Mouse (Mus musculus): ENCODE measurements around the gene Igll1. TPM values are rescaled to one million over a fixed set of nuclear protein-coding genes. Genes with fewer than 3 reads are reported as not detected.

Gene Igll1
- 0.50 and 0.53 TPM in 2 replicates for polyA plus RNA-seq (2015; fragmentation: Nextera tagmentation; extraction: Ambion mirVana)

DNA sequence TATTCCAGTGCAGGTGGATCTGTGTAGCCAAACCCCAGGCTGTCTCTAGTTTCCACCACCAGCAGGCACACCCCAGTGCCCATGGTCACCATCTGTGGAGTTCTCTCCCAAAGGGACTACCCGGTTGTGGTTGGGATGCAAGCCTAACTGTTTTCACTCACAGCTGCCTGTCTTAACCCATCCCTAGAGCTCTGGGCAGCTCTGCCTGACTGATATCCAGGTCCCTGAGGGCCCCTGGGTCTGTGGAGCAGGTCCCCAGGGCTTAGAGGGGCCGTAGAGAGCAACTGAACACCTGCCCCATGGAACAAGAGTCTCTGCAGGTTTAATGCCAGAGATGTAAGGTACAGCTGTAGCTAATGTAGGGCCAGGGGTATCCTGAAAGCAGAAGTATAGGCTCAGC lies at the start of gene Igll1:
Gene Igll1 (minus strand): TSS at position 8 of the 400 bp plus-strand sequence.
- Histone ChIP-seq H3K9ac (no peak within 1 kb of the TSS), H3K36me3 (no peaks in the 10 kb centered on the region), H3K4me2 (replicated peaks) (no peak within 1 kb of the TSS), H3K9me3 (no peaks in the 10 kb centered on the region), H3K4me1 (replicated peaks) (no peaks in the 10 kb centered on the region), H3K27me3 (replicated peaks) (no peaks in the 10 kb centered on the region), H3K4me3 (replicated peaks) (no peak within 1 kb of the TSS), H3K27ac (no peak within 1 kb of the TSS)
- ATAC-seq, result no peak
- WGBS, result 72% methylated on average over 2 of the region's 2 CpGs

DNA sequence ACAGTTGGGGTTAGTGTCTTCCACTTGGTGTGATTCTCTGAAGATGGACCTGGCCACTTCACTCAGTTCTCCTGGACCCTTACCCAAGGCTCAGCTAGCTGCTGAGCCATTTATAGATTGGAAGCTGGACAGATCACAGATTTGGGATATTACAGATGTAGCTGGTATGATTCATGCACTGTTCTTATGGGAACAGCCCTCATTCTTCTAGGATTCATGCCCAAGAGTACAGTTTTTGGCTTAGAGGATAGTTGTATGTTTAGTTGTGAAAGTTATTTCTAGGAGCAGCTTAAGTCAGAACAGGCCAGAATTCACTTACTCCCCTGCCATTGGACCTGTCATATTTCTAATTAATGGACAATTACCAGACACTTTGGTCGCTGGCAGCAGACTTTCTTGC lies 49.7 kb upstream of the Igll1 start:
- Histone ChIP-seq H3K27me3 (replicated peaks) (no peaks in the 10 kb centered on the region), H3K9ac (no peak overlapping the region), H3K27ac (no peak overlapping the region), H3K4me1 (replicated peaks) (no peaks in the 10 kb centered on the region), H3K4me3 (replicated peaks) (no peak overlapping the region), H3K36me3 (peaks cover 18% of the 10 kb centered on the region), H3K9me3 (no peaks in the 10 kb centered on the region), H3K4me2 (replicated peaks) (no peak overlapping the region)
- 61% methylated on average over 1 of the region's 1 CpGs for WGBS
- ATAC-seq, result no peak

DNA sequence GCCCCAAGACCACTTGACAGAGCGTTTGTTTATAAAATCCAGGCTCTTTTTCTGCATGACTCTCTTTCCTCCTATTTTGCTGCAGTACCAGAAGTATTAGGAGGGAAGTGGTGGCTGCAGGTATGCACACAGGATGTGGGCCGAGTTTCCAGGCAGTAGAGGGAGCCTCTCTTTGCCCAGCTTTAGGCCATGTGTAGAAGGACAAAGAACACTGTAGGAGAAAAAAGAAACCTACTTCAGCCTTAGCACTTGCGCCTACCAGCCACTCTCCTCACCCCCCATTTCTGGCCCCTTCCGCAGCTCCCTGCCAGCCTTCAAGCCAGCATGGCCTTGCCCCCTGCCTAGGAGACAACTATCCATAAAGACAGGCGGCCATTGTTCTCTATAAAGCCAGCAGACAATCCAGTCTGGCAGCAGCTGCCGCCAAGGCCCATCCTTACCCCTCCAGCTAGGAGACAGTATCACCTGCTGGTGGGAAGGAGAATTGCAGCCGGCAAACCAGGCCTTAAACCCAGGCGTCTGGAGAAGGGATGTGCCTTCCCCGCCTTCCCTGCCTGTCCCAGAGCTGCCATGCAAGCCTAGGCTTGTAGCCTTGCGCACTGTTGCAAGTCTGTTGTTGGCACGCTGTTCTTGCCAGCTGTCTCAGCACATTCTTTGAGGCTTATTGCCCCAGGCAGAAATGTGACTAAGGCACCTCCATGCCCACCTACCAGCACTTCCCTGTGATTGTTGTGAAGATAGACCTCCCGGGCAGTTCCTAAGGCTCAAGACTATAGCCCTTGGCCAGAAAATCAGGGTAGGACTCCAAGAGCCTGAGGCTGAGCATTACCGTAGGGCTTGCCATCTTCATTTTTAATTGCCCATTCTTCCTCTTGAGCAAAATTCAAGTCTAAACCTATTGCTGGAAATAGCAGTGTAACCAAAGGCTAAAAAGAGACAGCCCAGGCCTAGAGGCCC lies 48.1 kb upstream of the Igll1 start:
- ATAC-seq, result peak; percentile 91
- no peak overlapping the region for H3K4me3 ChIP-seq (replicated peaks)
- no peaks in the 10 kb centered on the region for H3K9me3 ChIP-seq
- H3K9ac ChIP-seq, result no peak overlapping the region
- H3K36me3 ChIP-seq, result peaks cover 5% of the 10 kb centered on the region
- WGBS, result 49% methylated on average over 13 of the region's 13 CpGs
- H3K27ac ChIP-seq, result 0 out of 2 replicates have a peak overlapping the region, but pooled peaks have one; percentile 28
- H3K27me3 ChIP-seq (replicated peaks), result no peaks in the 10 kb centered on the region
- no peak overlapping the region for H3K4me2 ChIP-seq (replicated peaks)
- H3K4me1 ChIP-seq (replicated peaks), result no peaks in the 10 kb centered on the region

DNA sequence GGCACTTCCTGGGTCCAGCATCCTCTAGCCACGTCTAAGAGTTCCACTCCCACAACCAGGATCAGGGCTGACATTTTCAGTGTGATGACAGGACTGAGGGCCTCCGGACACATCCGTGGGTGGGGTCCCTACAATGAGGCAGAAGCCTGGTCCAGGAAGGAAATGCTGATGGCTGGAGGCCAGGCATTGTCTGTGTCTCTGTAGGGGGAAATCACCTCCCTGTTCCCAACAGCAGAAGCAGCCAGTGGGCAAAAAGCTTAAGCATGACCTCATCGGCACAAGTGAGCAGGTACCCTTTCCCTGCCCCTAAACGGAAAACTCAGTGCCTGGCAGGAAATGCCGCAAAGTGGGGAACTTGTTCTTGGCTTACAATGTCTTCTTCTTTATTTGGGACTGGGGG lies 44.0 kb upstream of the Igll1 start:
- 74% methylated on average over 6 of the region's 6 CpGs for WGBS

DNA sequence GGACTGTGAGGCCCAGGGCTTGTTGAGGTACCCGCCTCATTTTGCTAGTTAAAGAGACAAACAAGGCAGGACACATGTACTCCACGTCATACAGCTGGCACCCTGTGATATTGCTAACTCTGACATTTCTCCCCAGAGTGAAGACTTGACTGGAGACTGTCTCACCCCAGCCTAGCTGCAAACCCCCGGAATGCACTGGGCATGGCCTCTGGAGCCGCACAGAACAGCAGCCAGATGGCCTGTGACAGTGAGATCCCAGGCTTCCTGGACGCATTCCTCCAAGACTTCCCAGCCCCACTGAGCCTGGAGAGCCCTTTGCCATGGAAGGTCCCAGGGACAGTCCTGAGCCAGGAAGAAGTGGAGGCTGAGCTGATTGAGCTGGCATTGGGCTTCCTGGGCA lies 39.4 kb upstream of the Igll1 start:
- no peak overlapping the region for H3K9ac ChIP-seq
- no peak for ATAC-seq
- H3K36me3 ChIP-seq, result peaks cover 4% of the 10 kb centered on the region; the same call in 1 of the 2 replicates
- H3K27ac ChIP-seq, result no peak overlapping the region
- 78% methylated on average over 5 of the region's 5 CpGs for WGBS
- no peak overlapping the region for H3K4me2 ChIP-seq (replicated peaks)
- no peaks in the 10 kb centered on the region for H3K9me3 ChIP-seq
- no peaks in the 10 kb centered on the region for H3K27me3 ChIP-seq (replicated peaks)
- H3K4me3 ChIP-seq (replicated peaks), result no peak overlapping the region
- H3K4me1 ChIP-seq (replicated peaks), result peaks cover 8% of the 10 kb centered on the region; the same call in 1 of the 2 replicates

More for the DNA sequence above, 44.0 kb upstream of the Igll1 start:
- Histone ChIP-seq H3K4me3 (replicated peaks) (no peak overlapping the region), H3K27ac (peak overlapping the region; percentile 4; the same call in 1 of the 2 replicates), H3K9me3 (no peaks in the 10 kb centered on the region), H3K4me2 (replicated peaks) (no peak overlapping the region), H3K27me3 (replicated peaks) (no peaks in the 10 kb centered on the region), H3K36me3 (peaks cover 4% of the 10 kb centered on the region; the same call in 1 of the 2 replicates), H3K9ac (no peak overlapping the region), H3K4me1 (replicated peaks) (0 out of 2 replicates have a peak, but pooled peaks cover 3% of the 10 kb centered on the region)
- no peak for ATAC-seq

DNA sequence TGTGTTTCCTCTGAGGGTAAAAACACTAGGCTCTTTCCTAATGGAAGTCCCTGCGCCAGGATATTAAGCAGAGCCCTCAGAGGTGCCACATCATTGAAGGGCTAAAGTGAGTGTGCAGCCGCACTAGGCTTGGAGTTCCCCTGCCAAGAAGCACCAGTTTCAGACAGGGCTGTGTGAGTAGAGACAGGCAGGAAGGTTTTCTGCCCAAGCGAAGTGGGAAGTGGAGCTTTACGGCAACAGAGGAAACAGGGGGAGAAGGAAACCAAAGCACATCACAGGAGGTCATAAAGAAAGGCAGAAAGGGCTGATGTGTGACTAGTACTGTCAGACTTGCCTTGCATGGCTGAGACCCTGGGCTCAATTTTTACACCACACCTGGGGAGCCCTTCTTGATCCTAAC lies 38.5 kb upstream of the Igll1 start:
- no peak for ATAC-seq
- Histone ChIP-seq H3K27ac (no peak overlapping the region), H3K36me3 (peaks cover 4% of the 10 kb centered on the region; the same call in 1 of the 2 replicates), H3K4me2 (replicated peaks) (no peak overlapping the region), H3K9me3 (no peaks in the 10 kb centered on the region), H3K9ac (no peak overlapping the region), H3K4me3 (replicated peaks) (no peak overlapping the region), H3K4me1 (replicated peaks) (peaks cover 13% of the 10 kb centered on the region), H3K27me3 (replicated peaks) (no peaks in the 10 kb centered on the region)
- 75% methylated on average over 4 of the region's 4 CpGs for WGBS

DNA sequence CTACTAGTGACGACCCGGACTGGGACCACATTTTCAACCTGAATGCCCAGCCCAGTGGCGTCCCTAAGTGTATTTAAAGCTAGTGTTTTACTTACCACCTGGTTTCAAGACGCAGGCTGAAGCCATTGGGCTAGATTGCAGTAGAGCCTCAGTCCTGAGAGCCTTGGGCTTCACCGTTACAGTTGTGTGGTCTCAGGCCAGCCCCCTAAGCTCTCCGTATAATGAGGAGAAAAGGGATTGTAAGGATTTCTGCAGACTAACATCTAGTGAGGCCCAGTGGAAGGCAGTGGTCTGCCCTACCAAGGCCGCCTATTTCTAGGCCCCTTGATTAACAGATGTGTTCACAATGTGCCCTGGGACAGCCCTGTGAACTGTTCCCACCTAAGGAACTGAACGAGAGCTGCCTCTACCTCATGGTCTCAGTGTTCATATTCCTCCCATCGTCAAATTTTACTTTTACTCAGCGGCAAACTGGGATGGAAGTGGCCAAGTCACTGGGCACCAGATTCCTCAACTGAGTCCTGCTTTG lies 33.3 kb upstream of the Igll1 start:
- H3K36me3 ChIP-seq, result 0 out of 2 replicates have a peak, but pooled peaks cover 8% of the 10 kb centered on the region
- peak overlapping the region; percentile 68 for H3K9ac ChIP-seq
- 19% methylated on average over 10 of the region's 10 CpGs for WGBS
- peak overlapping the region; percentile 78 for H3K4me2 ChIP-seq (replicated peaks)
- H3K4me3 ChIP-seq (replicated peaks), result peak overlapping the region; percentile 62
- H3K9me3 ChIP-seq, result no peaks in the 10 kb centered on the region
- ATAC-seq, result no peak
- peaks cover 17% of the 10 kb centered on the region for H3K4me1 ChIP-seq (replicated peaks)
- no peaks in the 10 kb centered on the region for H3K27me3 ChIP-seq (replicated peaks)
- H3K27ac ChIP-seq, result peak overlapping the region; percentile 56; the same call in 1 of the 2 replicates

DNA sequence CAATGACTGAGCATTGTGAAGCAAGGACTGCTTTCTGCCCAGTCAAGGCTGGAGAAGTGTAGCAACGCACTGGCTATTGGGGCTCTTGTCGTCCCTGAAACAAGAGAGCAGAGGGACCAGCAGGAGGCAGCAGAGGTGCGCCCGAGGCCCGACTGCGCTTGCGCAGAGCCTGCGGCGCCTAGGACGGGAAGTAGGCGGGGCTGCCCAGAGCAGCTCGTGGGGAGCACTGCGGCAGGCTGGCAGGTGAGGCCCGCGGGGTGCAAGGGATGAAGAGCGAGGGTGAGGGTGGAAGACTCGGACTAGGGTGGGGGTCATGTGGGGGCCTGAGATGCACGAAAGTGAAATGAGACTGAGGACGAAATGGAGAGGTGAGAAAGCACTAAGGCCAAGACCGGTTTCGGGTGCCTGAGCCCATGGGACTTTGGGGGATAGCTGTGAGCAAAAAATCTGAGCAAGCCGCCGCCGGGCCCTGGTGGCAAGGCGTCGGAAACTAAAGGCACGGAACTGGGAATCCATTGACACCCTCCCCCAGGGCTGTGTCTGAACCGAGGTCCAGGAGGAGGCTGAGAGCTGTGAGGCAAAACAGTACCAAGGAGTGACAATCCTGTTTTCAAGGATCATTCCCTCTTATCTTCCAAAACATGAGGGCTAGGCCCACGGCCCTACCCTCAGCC lies 32.7 kb upstream of the Igll1 start, which contains the start of gene Ppm1f:
Gene Ppm1f (plus strand): TSS at position 88 of the 674 bp plus-strand sequence.
- WGBS, result under 1% methylated on average over 29 of the region's 29 CpGs
- Histone ChIP-seq H3K9me3 (no peaks in the 10 kb centered on the region), H3K4me2 (replicated peaks) (peak within 1 kb of the TSS; percentile 78), H3K27ac (peak within 1 kb of the TSS; percentile 56; the same call in 1 of the 2 replicates), H3K36me3 (peaks cover 12% of the 10 kb centered on the region), H3K9ac (peak within 1 kb of the TSS; percentile 68), H3K4me3 (replicated peaks) (peak within 1 kb of the TSS; percentile 62), H3K27me3 (replicated peaks) (no peaks in the 10 kb centered on the region), H3K4me1 (replicated peaks) (peaks cover 17% of the 10 kb centered on the region)
- ATAC-seq, result peak; percentile 95

DNA sequence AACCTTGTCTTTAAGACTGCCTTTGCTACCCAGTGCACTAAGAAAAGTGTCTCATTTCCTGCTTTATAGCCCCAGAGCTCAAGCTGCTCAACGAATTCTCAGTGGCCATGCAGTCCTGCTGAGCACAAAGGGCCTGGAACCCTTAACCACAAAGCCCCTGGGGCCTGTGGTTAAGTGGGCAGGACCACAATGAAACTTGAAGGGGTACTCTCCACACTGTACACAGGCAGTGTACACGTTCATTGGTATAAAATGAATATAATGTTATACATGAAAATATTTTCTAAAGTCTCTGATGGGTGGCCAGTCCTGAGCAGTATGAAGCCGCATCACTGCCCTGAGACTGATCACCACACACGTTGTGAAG lies 32.2 kb upstream of the Igll1 start:
- Histone ChIP-seq H3K36me3 (peaks cover 16% of the 10 kb centered on the region), H3K4me1 (replicated peaks) (peaks cover 17% of the 10 kb centered on the region), H3K4me2 (replicated peaks) (no peak overlapping the region), H3K27ac (no peak overlapping the region), H3K9ac (no peak overlapping the region), H3K9me3 (no peaks in the 10 kb centered on the region), H3K4me3 (replicated peaks) (no peak overlapping the region), H3K27me3 (replicated peaks) (no peaks in the 10 kb centered on the region)
- WGBS, result 27% methylated on average over 4 of the region's 4 CpGs
- ATAC-seq, result peak; percentile 46

DNA sequence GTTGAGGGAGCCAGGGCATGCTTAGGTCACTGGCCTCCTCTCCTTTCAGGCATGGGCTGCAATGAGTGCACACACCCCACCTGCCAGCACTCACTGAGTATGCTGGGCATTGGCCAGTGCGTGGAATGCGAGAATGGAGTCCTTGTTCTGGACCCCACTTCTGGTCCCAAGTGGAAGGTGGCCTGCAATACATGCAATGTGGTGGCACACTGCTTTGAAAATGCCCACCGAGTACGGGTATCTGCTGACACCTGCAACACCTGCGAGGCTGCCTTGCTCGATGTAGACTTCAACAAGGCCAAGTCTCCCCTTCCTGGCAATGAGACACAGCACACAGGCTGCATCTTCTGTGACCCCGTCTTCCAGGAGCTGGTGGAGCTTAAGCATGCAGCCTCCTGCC lies 28.6 kb upstream of the Igll1 start:
- H3K27ac ChIP-seq, result no peak overlapping the region
- no peaks in the 10 kb centered on the region for H3K9me3 ChIP-seq
- no peak for ATAC-seq
- no peak overlapping the region for H3K4me3 ChIP-seq (replicated peaks)
- WGBS, result 89% methylated on average over 7 of the region's 7 CpGs
- H3K36me3 ChIP-seq, result peaks cover 35% of the 10 kb centered on the region
- peaks cover 7% of the 10 kb centered on the region; the same call in 1 of the 2 replicates for H3K4me1 ChIP-seq (replicated peaks)
- H3K27me3 ChIP-seq (replicated peaks), result no peaks in the 10 kb centered on the region
- H3K9ac ChIP-seq, result no peak overlapping the region
- H3K4me2 ChIP-seq (replicated peaks), result no peak overlapping the region

DNA sequence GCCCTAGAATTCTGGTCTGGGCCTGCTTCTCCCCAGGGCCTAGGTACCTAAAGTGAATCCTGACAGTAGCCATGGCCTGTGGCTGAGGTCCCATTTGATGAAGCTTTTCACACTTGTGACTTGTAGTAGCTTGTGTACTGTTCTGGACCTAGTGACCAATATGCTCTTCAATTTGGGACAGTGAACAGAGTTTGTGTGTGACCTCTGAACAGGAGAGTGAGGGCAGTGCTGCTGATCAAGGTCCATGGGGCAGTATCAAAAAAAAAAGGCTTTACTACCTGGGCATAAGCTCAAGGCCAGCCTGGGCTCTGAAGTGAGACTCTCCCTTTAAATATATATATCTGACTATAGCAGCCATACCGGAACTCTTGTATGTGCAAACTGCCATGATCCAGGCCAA lies 24.6 kb upstream of the Igll1 start:
- WGBS, result 96% methylated on average over 1 of the region's 1 CpGs
- Histone ChIP-seq H3K4me3 (replicated peaks) (no peak overlapping the region), H3K36me3 (peaks cover 63% of the 10 kb centered on the region), H3K4me1 (replicated peaks) (no peaks in the 10 kb centered on the region), H3K4me2 (replicated peaks) (no peak overlapping the region), H3K27ac (no peak overlapping the region), H3K9me3 (no peaks in the 10 kb centered on the region), H3K27me3 (replicated peaks) (no peaks in the 10 kb centered on the region), H3K9ac (no peak overlapping the region)
- ATAC-seq, result no peak

DNA sequence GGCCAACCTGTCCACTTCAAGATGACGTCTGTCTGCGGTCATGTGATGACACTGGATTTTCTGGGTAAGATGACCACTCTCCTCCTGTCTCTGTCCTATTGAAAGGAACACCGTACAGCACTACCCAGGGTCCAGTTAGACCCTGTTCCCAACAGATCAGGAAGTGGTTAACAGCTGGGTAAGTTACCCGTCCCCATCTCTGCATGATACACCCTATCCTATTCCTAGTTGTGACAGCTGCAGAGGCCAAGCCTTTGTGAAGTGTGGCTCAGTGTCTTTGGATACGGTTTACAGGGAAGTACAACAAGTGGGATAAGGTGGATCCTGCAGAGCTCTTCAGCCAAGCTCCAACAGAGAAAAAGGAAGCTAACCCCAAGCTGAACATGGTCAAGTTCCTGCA lies 15.2 kb upstream of the Igll1 start:
- no peaks in the 10 kb centered on the region for H3K27me3 ChIP-seq (replicated peaks)
- H3K27ac ChIP-seq, result no peak overlapping the region
- H3K4me3 ChIP-seq (replicated peaks), result no peak overlapping the region
- no peak overlapping the region for H3K4me2 ChIP-seq (replicated peaks)
- no peak for ATAC-seq
- H3K36me3 ChIP-seq, result peaks cover 49% of the 10 kb centered on the region
- H3K9ac ChIP-seq, result no peak overlapping the region
- no peaks in the 10 kb centered on the region for H3K4me1 ChIP-seq (replicated peaks)
- 88% methylated on average over 5 of the region's 5 CpGs for WGBS
- 0 out of 2 replicates have a peak, but pooled peaks cover 6% of the 10 kb centered on the region for H3K9me3 ChIP-seq

All from intestine, embryonic 15.5 days (tissue).